Mouse (Mus musculus) thymus, adult 2 months (tissue): ENCODE results near the gene Knop1. TPM values are rescaled to one million over a fixed set of nuclear protein-coding genes. Genes with fewer than 3 reads are reported as not detected.

Source experiments
- DNase-seq: peaks from one replicate; pipeline ENCODE4 v3.0.0; 2021
- H3K27ac ChIP-seq: fragments of 200-500 bp; 2 replicates; pipeline ENCODE4 v1.5.1; 2012; ENCODE audit warnings: low read length, control low read depth; ENCODE audit not compliant: control insufficient read depth, insufficient read depth
- H3K27me3 ChIP-seq: fragments of 200-500 bp; 2 replicates; pipeline ENCODE4 v1.6.1; 2012; ENCODE audit warnings: mild to moderate bottlenecking, low read length, moderate library complexity, mixed read lengths; ENCODE audit not compliant: control insufficient read depth, insufficient read depth
- H3K36me3 ChIP-seq: fragments of 200-500 bp; 2 replicates; pipeline ENCODE4 v1.6.1; 2012; ENCODE audit warnings: mild to moderate bottlenecking, low read length, moderate library complexity; ENCODE audit not compliant: control insufficient read depth, insufficient read depth
- H3K4me1 ChIP-seq: fragments of 200-500 bp; replicated peaks from 2 replicates; pipeline ENCODE4 v1.6.1; 2012; ENCODE audit warnings: low read length; ENCODE audit not compliant: control insufficient read depth, insufficient read depth
- H3K4me3 ChIP-seq: fragments of 200-500 bp; 2 replicates; pipeline ENCODE4 v1.5.1; 2012; ENCODE audit warnings: mild to moderate bottlenecking, low read length, control low read depth, moderate library complexity; ENCODE audit not compliant: control insufficient read depth, insufficient read depth
- CTCF ChIP-seq: fragments of 200-500 bp; IDR thresholded peaks from 2 replicates; pipeline ENCODE4 v1.5.1; 2012; ENCODE audit warnings: mild to moderate bottlenecking, control low read depth, low read length, moderate library complexity, borderline replicate concordance; ENCODE audit not compliant: control insufficient read depth, poor library complexity, insufficient read depth; ENCODE audit errors: extremely low read depth
- POLR2A ChIP-seq: fragments of 200-500 bp; IDR thresholded peaks from 2 replicates; pipeline ENCODE4 v1.6.1; 2012; ENCODE audit warnings: mild to moderate bottlenecking, low read length, control low read depth, moderate library complexity; ENCODE audit not compliant: control insufficient read depth, poor library complexity, insufficient read depth; ENCODE audit errors: extremely low read depth
- WGBS: fragments of 180-500 bp; shearing (Covaris S2); methylation state at CpG from one replicate; pipeline ENCODE4 v1.1.7; 2018; 5-methylcytosine and 5-hydroxymethylcytosine counted together
- polyA plus RNA-seq: library from polyadenylated mRNA; depleted of rRNA; stranded (reverse); fragments of >200 nt; gene quantifications from 2 replicates; pipeline ENCODE4 v1.2.3, GENCODE M21; 2012

Gene Knop1
- polyA plus RNA-seq, 1 experiment: 13.3 TPM

DNA sequence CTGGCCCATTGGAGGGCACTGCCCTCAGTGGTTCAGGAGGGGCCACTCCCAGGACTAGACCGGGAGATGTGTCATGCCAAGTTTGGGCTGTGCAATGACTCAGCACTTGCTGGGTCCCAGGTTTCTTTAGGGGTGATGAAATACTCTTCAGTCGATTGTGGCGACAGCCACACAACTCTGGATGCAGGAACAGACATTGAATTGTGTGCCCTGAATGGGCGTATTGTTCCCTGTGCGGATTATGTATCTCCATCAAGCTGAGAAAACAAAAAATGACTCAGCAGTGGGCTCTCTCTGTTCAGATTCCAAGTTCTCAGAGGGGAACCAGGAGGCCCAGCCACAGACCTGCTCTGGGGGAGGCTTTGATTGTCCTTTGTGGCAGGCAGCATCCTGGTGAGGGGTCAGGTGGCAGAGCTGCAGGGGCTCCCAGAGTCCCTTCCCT is 28.1 kb downstream of the Knop1 start:
- no peak for DNase-seq
- no peaks in the 10 kb centered on the region for H3K27me3 ChIP-seq
- H3K4me3 ChIP-seq: no peak overlapping the region
- H3K4me1 ChIP-seq: no peaks in the 10 kb centered on the region
- TF ChIP-seq CTCF (no peak), POLR2A (no peak)
- peaks cover 8% of the 10 kb centered on the region for H3K36me3 ChIP-seq
- 77% methylated on average over 5 of the region's 5 CpGs for WGBS
- H3K27ac ChIP-seq: no peak overlapping the region

DNA sequence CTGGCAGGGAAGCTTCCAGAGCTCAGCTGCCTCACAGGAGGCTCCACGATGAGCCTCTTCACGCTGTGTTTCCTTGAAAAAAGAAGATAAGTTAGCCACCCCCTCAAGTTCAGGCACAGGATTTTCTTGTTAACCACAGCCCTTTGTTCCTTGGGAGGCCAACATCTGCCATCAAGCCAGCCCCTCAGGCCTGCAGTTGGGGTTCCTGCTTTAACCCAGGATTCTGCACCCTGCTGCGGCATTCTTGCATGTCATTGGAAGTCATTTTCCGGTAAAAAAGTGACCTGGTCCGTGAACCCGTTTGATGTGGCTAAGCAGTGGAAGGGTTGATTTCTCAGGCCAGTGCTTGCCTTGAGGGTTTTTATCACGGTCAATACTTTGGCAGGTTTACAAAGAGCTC is 31.6 kb downstream of the Knop1 start:
- 72% methylated on average over 7 of the region's 7 CpGs for WGBS

DNA sequence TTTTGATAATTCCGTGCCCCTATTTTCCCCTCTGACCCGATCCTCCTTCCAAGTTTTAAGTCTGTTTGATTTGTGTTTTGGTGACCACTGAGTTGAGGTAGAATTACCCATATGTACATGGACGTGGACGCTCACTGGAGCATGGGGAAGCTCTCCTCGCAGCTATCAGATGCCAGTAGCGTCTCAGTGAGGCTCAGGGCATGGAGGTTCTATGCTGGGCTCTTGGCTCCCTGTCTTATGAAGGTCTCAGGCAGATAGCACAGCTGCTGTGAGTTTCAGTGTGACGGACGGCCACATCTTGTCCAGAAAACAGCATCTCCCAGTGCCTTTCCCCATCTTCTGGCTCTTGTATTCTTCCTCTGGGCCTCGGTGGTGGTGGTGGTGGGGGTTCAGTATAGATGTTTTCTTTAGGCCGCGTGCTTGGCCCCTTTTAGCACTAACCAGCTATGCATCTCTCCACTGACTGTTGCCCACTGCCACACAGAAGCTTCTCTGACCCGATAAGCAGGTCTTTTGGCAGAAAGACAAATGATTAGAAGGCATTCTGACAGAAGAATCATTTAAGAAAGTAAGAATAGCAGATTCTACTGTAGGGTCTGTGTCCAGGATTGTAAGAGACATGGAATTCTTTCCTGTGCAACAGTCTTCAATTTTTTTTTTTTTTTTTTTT is 34.0 kb downstream of the Knop1 start:
- TF ChIP-seq POLR2A (no peak), CTCF (no peak)
- no peak for DNase-seq
- 96% methylated on average over 12 of the region's 12 CpGs for WGBS
- Histone ChIP-seq H3K36me3 (peaks cover 4% of the 10 kb centered on the region), H3K4me1 (no peaks in the 10 kb centered on the region), H3K4me3 (no peak overlapping the region), H3K27me3 (no peaks in the 10 kb centered on the region), H3K27ac (no peak overlapping the region)

More for the DNA sequence above, 31.6 kb downstream of the Knop1 start:
- Histone ChIP-seq H3K27me3 (no peaks in the 10 kb centered on the region), H3K27ac (no peak overlapping the region), H3K36me3 (peaks cover 8% of the 10 kb centered on the region), H3K4me1 (no peaks in the 10 kb centered on the region), H3K4me3 (no peak overlapping the region)
- no peak for DNase-seq
- TF ChIP-seq POLR2A: no peak
- TF ChIP-seq CTCF: no peak

DNA sequence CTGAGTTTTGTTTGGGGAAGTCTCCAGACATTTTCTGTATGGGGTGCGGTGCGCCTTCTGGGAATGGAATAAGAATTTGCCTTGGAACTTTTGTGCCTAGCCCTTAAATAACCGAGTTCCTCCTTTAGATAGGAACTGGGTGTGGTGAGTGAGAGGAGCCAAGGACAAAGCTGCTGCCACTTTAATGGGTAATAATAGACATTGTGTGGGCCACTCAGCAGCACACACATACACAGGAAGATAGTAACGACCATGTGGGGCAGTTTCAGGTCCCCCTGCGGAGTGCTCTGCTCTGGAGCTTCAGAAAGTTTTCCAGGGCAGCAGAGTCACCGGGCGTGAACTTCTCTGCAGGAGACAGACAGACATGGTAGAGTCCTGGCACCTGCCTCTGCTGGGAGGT is 34.7 kb downstream of the Knop1 start:
- Histone ChIP-seq H3K4me3 (no peak overlapping the region), H3K27ac (no peak overlapping the region), H3K27me3 (no peaks in the 10 kb centered on the region), H3K36me3 (peaks cover under 1% of the 10 kb centered on the region), H3K4me1 (no peaks in the 10 kb centered on the region)
- no peak for DNase-seq
- 85% methylated on average over 7 of the region's 7 CpGs for WGBS
- TF ChIP-seq POLR2A (no peak), CTCF (no peak)

DNA sequence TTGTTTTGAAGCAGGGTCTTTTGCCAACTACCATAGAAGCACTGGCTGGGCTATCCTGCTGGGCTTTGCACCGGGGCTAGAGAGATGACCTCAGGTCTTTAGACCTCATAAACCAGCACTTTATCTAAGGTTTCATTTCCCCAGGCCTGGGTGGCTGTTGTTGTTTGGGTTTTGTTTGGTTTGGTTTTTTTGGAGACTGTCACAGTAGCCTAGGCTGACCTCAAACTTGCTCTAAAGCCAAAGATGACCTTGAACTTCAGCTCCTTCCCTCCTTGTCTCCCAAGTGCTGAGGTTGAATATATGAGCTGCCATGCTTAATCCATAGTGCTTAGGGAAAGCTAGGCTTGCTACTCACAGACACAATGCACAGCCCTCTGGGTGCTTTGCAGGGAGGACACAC is 36.4 kb downstream of the Knop1 start:
- peaks cover 9% of the 10 kb centered on the region; the same call in 1 of the 2 replicates for H3K36me3 ChIP-seq
- no peak overlapping the region for H3K4me3 ChIP-seq
- DNase-seq: no peak
- no peak overlapping the region for H3K27ac ChIP-seq
- no peaks in the 10 kb centered on the region for H3K4me1 ChIP-seq
- H3K27me3 ChIP-seq: no peaks in the 10 kb centered on the region
- TF ChIP-seq CTCF: no peak
- 86% methylated on average over 1 of the region's 1 CpGs for WGBS

DNA sequence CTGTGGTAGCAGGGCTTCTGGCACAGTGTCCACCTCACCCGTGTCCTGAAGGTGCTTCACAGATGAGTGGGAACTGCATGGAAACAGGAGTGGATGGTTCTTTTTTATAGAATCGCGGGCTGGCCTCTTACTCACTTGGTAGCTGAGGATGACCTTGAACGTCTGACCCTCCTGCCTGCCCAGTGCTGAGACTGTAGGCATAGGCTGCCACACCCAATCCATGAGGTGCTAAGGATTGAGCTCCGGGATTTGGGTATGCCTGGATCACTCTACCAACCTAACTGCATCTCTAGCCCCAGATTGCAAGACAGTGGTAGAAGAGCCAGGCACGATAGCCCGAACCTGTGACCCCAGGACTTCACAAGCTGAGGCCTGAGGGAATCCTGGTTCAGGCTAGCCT is 38.3 kb downstream of the Knop1 start:
- H3K27ac ChIP-seq: no peak overlapping the region
- 96% methylated on average over 7 of the region's 7 CpGs for WGBS
- no peak overlapping the region for H3K4me3 ChIP-seq
- H3K36me3 ChIP-seq: peaks cover 16% of the 10 kb centered on the region; the same call in 1 of the 2 replicates
- no peak for DNase-seq
- H3K27me3 ChIP-seq: no peaks in the 10 kb centered on the region
- TF ChIP-seq POLR2A: no peak
- TF ChIP-seq CTCF: no peak
- H3K4me1 ChIP-seq: no peaks in the 10 kb centered on the region

DNA sequence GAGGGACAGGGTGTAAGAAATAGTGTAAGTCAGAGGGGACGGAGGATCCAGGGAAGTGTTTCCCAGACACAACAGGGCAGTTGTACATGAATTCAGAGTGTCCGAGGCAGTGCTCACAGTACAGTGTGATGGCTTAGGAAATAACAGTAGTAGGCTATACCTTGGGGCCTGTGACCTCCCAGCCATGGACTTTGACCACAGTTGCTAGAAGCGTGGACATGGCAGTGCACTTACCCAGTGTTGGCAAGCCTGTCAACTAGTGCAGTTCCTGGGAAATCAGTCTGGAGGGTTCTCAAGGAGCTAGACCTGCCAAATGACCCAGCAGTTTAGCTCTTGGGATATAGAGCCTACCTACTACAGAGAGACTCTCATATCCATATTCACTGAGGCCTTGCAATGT is 39.8 kb downstream of the Knop1 start:
- no peaks in the 10 kb centered on the region for H3K27me3 ChIP-seq
- WGBS: 99% methylated on average over 3 of the region's 3 CpGs
- H3K4me3 ChIP-seq: no peak overlapping the region
- TF ChIP-seq POLR2A (no peak), CTCF (no peak)
- DNase-seq: no peak
- no peak overlapping the region for H3K27ac ChIP-seq
- peaks cover 20% of the 10 kb centered on the region; the same call in 1 of the 2 replicates for H3K36me3 ChIP-seq
- no peaks in the 10 kb centered on the region for H3K4me1 ChIP-seq
